Mouse (Mus musculus): ENCODE data around the gene Dab1. TPM values are rescaled to one million over a fixed set of nuclear protein-coding genes. Genes with fewer than 3 reads are reported as not detected.

The Dab1 gene
- polyA plus RNA-seq, 1 experiment from 2014 or later = 77.8 TPM

GRCm38 (mm10) chr4:104331896-104332295 lies 712.7 kb downstream of the Dab1 start:
- H3K4me3 ChIP-seq (replicated peaks) = no peak overlapping the region
- no peaks in the 10 kb centered on the region for H3K9me3 ChIP-seq
- no peak overlapping the region for H3K9ac ChIP-seq
- no peak overlapping the region for H3K27ac ChIP-seq
- WGBS = 53% methylated on average over 6 of the region's 6 CpGs
- no peaks in the 10 kb centered on the region for H3K36me3 ChIP-seq (replicated peaks)
- ATAC-seq (ENCODE audit: low FRiP score) = no peak
- peaks cover 13% of the 10 kb centered on the region for H3K4me1 ChIP-seq
- 0 out of 2 replicates have a peak, but pooled peaks cover 3% of the 10 kb centered on the region for H3K27me3 ChIP-seq
- H3K4me2 ChIP-seq = no peak overlapping the region

DNA sequence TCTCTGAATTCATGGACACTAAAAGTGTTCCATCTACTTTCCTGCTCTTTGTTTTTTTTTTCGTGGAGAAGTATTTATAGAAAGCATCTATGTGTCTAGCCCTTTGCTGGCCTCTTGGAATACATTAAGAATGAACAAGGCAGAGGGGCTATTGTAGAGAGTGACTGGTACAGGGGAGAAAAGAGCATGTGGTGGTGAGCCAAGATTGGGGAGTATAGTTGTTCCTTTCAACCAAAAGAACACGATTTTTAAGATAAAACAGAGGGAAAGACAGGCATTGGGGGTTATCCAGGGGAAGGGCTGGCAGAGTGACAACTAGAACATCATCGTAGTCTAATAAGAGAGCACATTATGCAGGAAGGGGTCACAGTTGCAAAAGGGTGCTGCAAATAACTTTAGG lies 713.2 kb downstream of the Dab1 start:
- H3K4me2 ChIP-seq = no peak overlapping the region
- peaks cover 13% of the 10 kb centered on the region for H3K4me1 ChIP-seq
- H3K27ac ChIP-seq = no peak overlapping the region
- 0 out of 2 replicates have a peak, but pooled peaks cover 3% of the 10 kb centered on the region for H3K27me3 ChIP-seq
- WGBS = 49% methylated on average over 3 of the region's 3 CpGs
- no peaks in the 10 kb centered on the region for H3K36me3 ChIP-seq (replicated peaks)
- H3K9me3 ChIP-seq = no peaks in the 10 kb centered on the region
- H3K9ac ChIP-seq = no peak overlapping the region
- no peak for ATAC-seq (ENCODE audit: low FRiP score)
- no peak overlapping the region for H3K4me3 ChIP-seq (replicated peaks)

DNA sequence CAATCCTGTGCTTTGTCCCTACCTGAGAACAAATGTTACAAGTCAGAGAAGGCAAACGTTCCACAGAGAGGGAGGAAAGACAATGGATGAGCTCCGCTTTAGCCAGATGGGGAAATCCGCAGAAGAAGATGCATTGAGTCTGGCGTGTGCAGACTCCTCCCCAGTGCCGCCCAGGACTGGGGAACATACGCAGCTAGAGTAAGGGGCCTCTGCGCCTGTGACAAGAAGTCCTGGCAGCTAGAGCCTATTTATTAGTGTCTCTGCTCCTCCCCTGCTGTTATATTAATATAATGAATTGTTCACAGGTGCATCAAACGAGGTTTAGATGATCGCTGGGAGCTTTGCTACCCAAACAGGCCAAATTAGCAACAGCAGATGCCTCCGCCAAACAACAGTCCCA lies 718.1 kb downstream of the Dab1 start:
- no peak for ATAC-seq (ENCODE audit: low FRiP score)
- WGBS = 72% methylated on average over 10 of the region's 10 CpGs

GRCm38 (mm10) chr4:104338382-104338781 lies 719.2 kb downstream of the Dab1 start:
- H3K27me3 ChIP-seq = no peaks in the 10 kb centered on the region
- ATAC-seq (ENCODE audit: low FRiP score) = no peak
- no peaks in the 10 kb centered on the region for H3K4me1 ChIP-seq
- no peaks in the 10 kb centered on the region for H3K36me3 ChIP-seq (replicated peaks)
- H3K4me3 ChIP-seq (replicated peaks) = no peak overlapping the region
- no peak overlapping the region for H3K4me2 ChIP-seq
- H3K9me3 ChIP-seq = no peaks in the 10 kb centered on the region
- WGBS = 96% methylated on average over 2 of the region's 2 CpGs
- H3K27ac ChIP-seq = no peak overlapping the region
- no peak overlapping the region for H3K9ac ChIP-seq

More for the DNA sequence above, 718.1 kb downstream of the Dab1 start:
- no peak overlapping the region for H3K27ac ChIP-seq
- H3K9me3 ChIP-seq = no peaks in the 10 kb centered on the region
- no peak overlapping the region for H3K4me2 ChIP-seq
- 0 out of 2 replicates have a peak, but pooled peaks cover 7% of the 10 kb centered on the region for H3K4me1 ChIP-seq
- no peak overlapping the region for H3K9ac ChIP-seq
- 0 out of 2 replicates have a peak, but pooled peaks cover 3% of the 10 kb centered on the region for H3K27me3 ChIP-seq
- no peaks in the 10 kb centered on the region for H3K36me3 ChIP-seq (replicated peaks)
- no peak overlapping the region for H3K4me3 ChIP-seq (replicated peaks)

GRCm38 (mm10) chr4:104361345-104361744 lies 742.2 kb downstream of the Dab1 start:
- H3K27ac ChIP-seq = no peak overlapping the region
- H3K27me3 ChIP-seq = peaks cover 7% of the 10 kb centered on the region
- 45% methylated on average over 1 of the region's 1 CpGs for WGBS
- H3K36me3 ChIP-seq (replicated peaks) = no peaks in the 10 kb centered on the region
- no peak overlapping the region for H3K4me2 ChIP-seq
- H3K4me3 ChIP-seq (replicated peaks) = no peak overlapping the region
- no peak for ATAC-seq (ENCODE audit: low FRiP score)
- no peaks in the 10 kb centered on the region for H3K9me3 ChIP-seq
- H3K4me1 ChIP-seq = peaks cover 6% of the 10 kb centered on the region
- H3K9ac ChIP-seq = no peak overlapping the region

DNA sequence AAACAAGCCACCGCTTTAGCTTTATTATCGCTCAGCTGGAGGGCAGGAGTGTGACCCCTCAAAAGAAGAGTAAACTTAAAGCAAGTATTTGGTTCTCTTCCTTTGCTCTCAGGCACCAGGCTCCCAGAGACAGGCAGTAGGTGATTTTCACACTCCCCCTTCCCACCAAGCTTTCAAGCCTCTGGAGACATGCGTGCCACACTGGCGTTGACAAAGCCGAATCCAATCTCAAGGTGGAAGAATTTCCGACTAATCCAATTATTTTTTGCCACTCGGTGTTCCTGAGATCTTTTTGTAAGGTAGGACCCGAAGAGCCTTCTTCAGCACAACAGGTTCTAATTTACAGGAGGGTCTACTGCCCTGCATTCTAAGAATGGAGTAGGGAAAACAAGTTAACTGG lies 747.3 kb downstream of the Dab1 start:
- 5% methylated on average over 8 of the region's 8 CpGs for WGBS
- H3K4me3 ChIP-seq (replicated peaks) = peak overlapping the region; percentile 63
- peak overlapping the region; percentile 81 for H3K9ac ChIP-seq
- H3K4me1 ChIP-seq = peaks cover 24% of the 10 kb centered on the region
- H3K27me3 ChIP-seq = peaks cover 13% of the 10 kb centered on the region
- peak overlapping the region; percentile 90 for H3K4me2 ChIP-seq
- ATAC-seq (ENCODE audit: low FRiP score) = no peak
- H3K36me3 ChIP-seq (replicated peaks) = no peaks in the 10 kb centered on the region
- H3K27ac ChIP-seq = peak overlapping the region; percentile 90
- no peaks in the 10 kb centered on the region for H3K9me3 ChIP-seq

DNA sequence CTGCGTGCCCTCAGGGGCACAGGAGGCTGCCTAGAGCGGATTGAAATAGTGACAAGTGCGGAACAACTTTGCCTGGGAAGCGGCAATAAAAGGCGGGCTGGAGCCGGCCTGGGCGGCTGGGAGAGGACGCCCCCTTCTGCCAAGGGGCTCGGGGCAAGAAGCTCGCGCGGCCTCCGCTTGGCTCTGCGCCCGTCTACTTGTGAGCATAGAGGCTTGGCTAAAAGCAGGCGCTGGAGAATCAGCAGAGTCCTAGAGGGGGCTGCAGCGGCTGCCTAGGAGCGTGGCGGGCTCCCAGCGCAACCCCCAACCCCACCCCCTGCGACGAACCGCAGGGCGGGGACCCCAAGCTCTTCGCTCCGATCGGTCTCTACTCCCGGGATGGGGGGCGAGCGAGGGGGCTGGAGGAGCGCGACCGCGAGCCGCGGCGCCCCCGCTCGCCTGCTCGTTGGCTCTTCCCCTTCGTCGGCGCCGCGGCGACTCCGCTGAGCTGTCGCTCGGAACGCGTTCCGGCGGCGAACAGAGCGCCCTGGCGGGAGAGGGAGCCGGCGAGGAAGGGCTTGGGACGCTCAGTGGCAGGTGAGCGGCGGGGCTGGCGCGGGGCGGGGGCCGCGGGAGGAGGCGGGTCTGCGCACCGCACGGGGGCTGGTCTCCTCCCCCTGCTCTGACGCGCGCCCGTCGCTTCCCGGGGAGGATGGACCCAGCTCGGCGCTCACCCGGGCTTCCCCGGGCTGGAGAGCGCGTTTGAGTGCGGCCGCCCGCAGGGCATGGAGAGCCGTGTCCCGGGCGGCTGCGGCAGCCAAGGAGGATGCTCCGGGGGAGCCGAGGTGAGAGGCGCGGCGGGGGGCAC lies 748.0 kb downstream of the Dab1 start:
- Histone ChIP-seq H3K27ac (peak overlapping the region; percentile 90), H3K36me3 (replicated peaks) (no peaks in the 10 kb centered on the region), H3K4me1 (peaks cover 24% of the 10 kb centered on the region), H3K9ac (peak overlapping the region; percentile 81), H3K4me3 (replicated peaks) (peak overlapping the region; percentile 63), H3K9me3 (no peaks in the 10 kb centered on the region), H3K4me2 (peak overlapping the region; percentile 90), H3K27me3 (peaks cover 16% of the 10 kb centered on the region)
- ATAC-seq (ENCODE audit: low FRiP score) = peak; percentile 83
- WGBS = under 1% methylated on average over 78 of the region's 94 CpGs

DNA sequence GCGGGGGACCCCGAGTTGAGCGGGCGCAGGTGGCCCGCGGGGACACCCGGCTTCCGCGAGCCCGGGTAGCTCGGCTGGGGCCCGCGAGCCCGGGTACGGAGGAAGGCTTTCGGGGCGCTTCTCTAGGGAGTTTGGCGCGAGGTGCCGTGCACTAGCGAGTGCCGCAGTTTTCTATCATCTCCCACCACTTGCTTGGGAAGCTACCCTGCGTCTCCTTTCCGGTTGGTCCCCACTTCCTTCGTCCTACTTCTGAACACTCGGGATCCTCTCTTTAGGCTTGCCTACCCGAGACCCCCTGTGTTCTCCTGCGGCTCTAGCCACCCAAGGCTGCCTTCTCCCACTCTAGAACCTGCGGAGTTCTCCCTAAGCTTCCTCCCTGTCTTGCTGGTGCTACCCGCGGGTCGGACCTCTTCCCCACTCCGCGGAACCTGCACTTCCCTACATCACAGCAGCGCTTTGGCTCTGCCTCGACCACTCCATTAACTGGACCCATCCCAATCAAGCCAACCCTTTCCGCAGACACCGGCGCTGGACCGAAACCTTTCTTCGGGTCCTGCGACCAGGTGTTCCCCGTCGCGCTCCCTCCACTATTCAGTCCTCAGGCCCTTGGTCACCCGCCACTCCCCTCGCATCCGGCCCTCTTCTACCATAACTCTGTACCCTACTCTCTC lies 748.7 kb downstream of the Dab1 start:
- Histone ChIP-seq H3K9ac (peak overlapping the region; percentile 81), H3K4me3 (replicated peaks) (peak overlapping the region; percentile 63), H3K4me1 (peaks cover 24% of the 10 kb centered on the region), H3K27me3 (peaks cover 18% of the 10 kb centered on the region), H3K9me3 (no peaks in the 10 kb centered on the region), H3K27ac (peak overlapping the region; percentile 90), H3K4me2 (peak overlapping the region; percentile 90), H3K36me3 (replicated peaks) (no peaks in the 10 kb centered on the region)
- ATAC-seq (ENCODE audit: low FRiP score) = peak; percentile 37; the same call in 1 of the 2 replicates
- WGBS = 1% methylated on average over 48 of the region's 48 CpGs

GRCm38 (mm10) chr4:104368561-104369021 lies 749.4 kb downstream of the Dab1 start:
- H3K4me3 ChIP-seq (replicated peaks) = peak overlapping the region; percentile 63
- peaks cover 18% of the 10 kb centered on the region for H3K27me3 ChIP-seq
- peak overlapping the region; percentile 90 for H3K4me2 ChIP-seq
- no peaks in the 10 kb centered on the region for H3K36me3 ChIP-seq (replicated peaks)
- no peaks in the 10 kb centered on the region for H3K9me3 ChIP-seq
- peak overlapping the region; percentile 81 for H3K9ac ChIP-seq
- H3K4me1 ChIP-seq = peaks cover 24% of the 10 kb centered on the region
- under 1% methylated on average over 20 of the region's 20 CpGs for WGBS
- peak overlapping the region; percentile 90 for H3K27ac ChIP-seq
- ATAC-seq (ENCODE audit: low FRiP score) = peak; percentile 77

- Histone ChIP-seq H3K36me3 (replicated peaks) (no peaks in the 10 kb centered on the region), H3K4me2 (peak overlapping the region; percentile 90), H3K27ac (peak overlapping the region; percentile 90; the same call in 1 of the 2 replicates), H3K4me3 (replicated peaks) (peak overlapping the region; percentile 63), H3K4me1 (peaks cover 24% of the 10 kb centered on the region), H3K27me3 (peaks cover 18% of the 10 kb centered on the region), H3K9ac (peak overlapping the region; percentile 81), H3K9me3 (no peaks in the 10 kb centered on the region)
- no peak for ATAC-seq (ENCODE audit: low FRiP score)
- 5% methylated on average over 7 of the region's 7 CpGs for WGBS
Measured at GRCm38 (mm10) chr4:104369091-104369490, 749.9 kb downstream of the Dab1 start.

DNA sequence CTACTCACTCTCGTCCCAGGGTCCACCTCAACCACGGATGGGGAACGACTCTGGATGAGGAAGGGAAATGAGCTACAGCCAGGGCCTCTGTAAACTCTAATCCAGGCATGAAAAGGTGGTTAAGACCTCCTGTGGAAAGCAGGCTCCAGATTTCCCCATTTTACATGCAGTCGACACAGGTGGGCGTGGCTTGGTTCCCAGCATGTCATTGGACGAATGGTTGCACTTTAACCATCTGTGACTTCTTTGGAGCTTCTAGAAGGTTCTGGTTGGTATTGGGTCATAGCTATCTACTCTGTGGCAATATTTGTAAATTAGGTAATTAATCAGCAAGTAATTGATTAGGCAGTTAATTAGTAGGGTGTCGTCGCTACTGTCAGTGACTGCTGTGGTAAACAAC lies 752.0 kb downstream of the Dab1 start:
- Histone ChIP-seq H3K36me3 (replicated peaks) (no peaks in the 10 kb centered on the region), H3K4me3 (replicated peaks) (no peak overlapping the region), H3K9ac (no peak overlapping the region), H3K4me1 (peaks cover 21% of the 10 kb centered on the region), H3K27me3 (peaks cover 14% of the 10 kb centered on the region), H3K4me2 (no peak overlapping the region), H3K9me3 (no peaks in the 10 kb centered on the region), H3K27ac (no peak overlapping the region)
- 81% methylated on average over 8 of the region's 8 CpGs for WGBS
- ATAC-seq (ENCODE audit: low FRiP score) = no peak

GRCm38 (mm10) chr4:104374191-104374590 lies 755.0 kb downstream of the Dab1 start:
- H3K4me2 ChIP-seq = no peak overlapping the region
- no peak overlapping the region for H3K4me3 ChIP-seq (replicated peaks)
- no peaks in the 10 kb centered on the region for H3K36me3 ChIP-seq (replicated peaks)
- 76% methylated on average over 1 of the region's 1 CpGs for WGBS
- H3K9me3 ChIP-seq = no peaks in the 10 kb centered on the region
- no peak overlapping the region for H3K27ac ChIP-seq
- peaks cover 10% of the 10 kb centered on the region for H3K4me1 ChIP-seq
- H3K9ac ChIP-seq = no peak overlapping the region
- ATAC-seq (ENCODE audit: low FRiP score) = no peak
- peaks cover 14% of the 10 kb centered on the region for H3K27me3 ChIP-seq
